Mouse (Mus musculus): ENCODE data around the gene Nfatc3. TPM values are rescaled to one million over a fixed set of nuclear protein-coding genes. Genes with fewer than 3 reads are reported as not detected.

Gene Nfatc3
- polyA plus RNA-seq, 1 experiment from 2014 or later = 4.2 TPM

DNA sequence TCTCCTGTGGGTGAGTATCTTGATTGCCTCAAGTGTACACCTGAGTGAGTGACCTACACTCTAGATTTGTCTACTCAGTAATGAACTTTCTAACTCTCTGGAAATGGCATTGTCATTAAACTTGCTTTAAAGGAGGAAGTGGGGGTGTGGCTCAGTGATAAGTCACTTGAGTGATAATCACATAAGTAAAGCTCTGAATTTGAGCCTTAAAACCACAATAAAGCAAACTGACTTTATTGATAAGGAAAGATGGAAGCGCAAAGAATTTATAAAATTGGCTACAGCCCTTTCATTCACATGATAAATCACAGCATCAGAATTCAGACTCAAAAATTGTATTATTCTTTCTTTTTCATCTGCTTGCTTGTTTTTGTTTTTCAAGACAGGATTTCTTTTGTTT is 98.8 kb downstream of the Nfatc3 start:
- H3K4me2 ChIP-seq = no peak overlapping the region
- no peaks in the 10 kb centered on the region for H3K27me3 ChIP-seq
- H3K9me3 ChIP-seq = no peaks in the 10 kb centered on the region
- H3K9ac ChIP-seq = no peak overlapping the region
- no peak overlapping the region for H3K27ac ChIP-seq (replicated peaks)
- peaks cover 76% of the 10 kb centered on the region for H3K36me3 ChIP-seq
- WGBS = 98% methylated on average over 1 of the region's 1 CpGs
- H3K4me3 ChIP-seq = no peak overlapping the region
- H3K4me1 ChIP-seq (replicated peaks) = no peaks in the 10 kb centered on the region
- ATAC-seq (ENCODE audit: low read depth) = no peak

DNA sequence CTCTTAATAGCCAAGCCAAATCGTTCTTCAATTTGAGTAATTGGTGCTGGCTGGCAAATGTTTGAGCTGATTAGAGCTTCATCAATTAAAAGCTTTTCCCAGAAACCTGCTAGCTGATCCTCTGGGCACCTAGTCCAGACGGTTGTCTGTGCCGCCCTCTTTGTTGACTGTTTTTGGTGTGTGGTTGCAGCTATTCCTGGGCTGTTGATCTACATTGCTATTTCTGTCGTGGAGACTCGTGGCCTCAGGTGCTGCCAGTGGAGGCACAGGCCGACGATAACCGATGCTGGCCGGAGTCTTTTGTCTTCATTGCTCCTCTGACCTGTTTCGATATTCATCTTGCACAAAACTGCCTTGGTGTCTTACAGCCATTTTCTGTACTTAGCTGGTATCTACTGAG is 99.7 kb downstream of the Nfatc3 start:
- 91% methylated on average over 10 of the region's 10 CpGs for WGBS
- H3K36me3 ChIP-seq = peaks cover 86% of the 10 kb centered on the region

DNA sequence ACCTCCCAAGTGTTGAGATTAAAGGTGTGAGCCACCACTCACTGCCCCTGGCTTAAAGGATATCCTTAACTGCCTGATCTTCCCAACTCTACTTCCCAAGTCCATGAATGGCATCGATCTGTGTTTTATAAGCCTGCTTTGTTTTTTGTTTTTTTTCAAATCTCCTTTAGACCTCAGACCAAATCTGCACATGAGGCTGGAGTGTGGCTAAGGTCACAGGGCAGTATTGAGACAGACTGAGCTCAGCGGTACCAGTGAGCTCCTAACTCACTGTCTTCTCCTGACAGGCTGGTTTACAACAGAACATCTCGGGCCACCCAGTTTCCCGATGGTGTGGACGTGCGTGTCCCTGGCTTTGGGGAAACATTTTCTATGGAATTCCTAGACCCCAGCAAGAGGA is 101.2 kb downstream of the Nfatc3 start:
- Histone ChIP-seq H3K9ac (no peak overlapping the region), H3K27me3 (no peaks in the 10 kb centered on the region), H3K36me3 (peaks cover 89% of the 10 kb centered on the region), H3K4me1 (replicated peaks) (no peaks in the 10 kb centered on the region), H3K9me3 (no peaks in the 10 kb centered on the region), H3K4me3 (no peak overlapping the region), H3K27ac (replicated peaks) (no peak overlapping the region), H3K4me2 (no peak overlapping the region)
- 89% methylated on average over 6 of the region's 6 CpGs for WGBS
- no peak for ATAC-seq (ENCODE audit: low read depth)

More for the DNA sequence above, 99.7 kb downstream of the Nfatc3 start:
- Histone ChIP-seq H3K27me3 (no peaks in the 10 kb centered on the region), H3K4me1 (replicated peaks) (no peaks in the 10 kb centered on the region), H3K9ac (no peak overlapping the region), H3K4me3 (no peak overlapping the region), H3K4me2 (no peak overlapping the region), H3K9me3 (no peaks in the 10 kb centered on the region), H3K27ac (replicated peaks) (no peak overlapping the region)
- no peak for ATAC-seq (ENCODE audit: low read depth)

DNA sequence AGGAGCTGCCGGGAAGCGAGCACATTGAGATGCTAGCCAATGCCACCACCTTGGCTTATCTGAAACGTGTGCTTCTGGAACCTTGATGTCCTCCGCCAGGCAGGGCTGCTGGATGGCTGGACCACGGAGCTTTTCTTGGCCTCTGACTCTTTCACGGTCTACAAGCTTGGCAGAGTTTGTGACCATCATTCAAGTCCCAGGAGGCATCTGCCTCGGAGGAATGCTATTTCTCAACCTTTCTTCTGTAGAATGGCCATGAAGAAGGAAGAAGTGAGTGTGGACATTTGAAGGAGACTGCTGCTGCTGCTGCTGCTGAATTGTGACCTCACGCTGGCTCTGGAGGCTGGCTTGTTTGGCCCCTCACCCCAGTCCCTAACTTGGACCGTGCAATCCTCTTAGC is 104.6 kb downstream of the Nfatc3 start:
- H3K36me3 ChIP-seq = peaks cover 62% of the 10 kb centered on the region
- WGBS = 94% methylated on average over 9 of the region's 9 CpGs

DNA sequence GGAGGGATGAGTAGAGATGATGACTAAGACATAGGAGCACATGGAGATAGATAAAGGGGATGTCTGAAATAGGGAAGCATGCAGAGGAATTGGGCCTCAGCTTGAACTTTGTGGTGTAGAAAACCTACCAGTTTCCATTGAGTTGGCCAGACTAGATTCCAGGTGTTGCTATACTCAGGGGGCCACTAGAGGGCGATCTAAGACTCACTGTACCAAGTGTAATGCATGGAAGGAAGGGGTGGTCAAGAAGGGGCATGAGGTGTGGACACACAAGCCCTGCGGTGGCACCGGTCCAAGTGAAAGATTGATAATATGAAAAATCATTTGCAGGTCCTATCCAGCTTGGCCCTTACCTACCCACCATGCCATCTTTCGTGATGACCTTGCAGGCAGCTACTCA is 106.8 kb downstream of the Nfatc3 start:
- H3K4me1 ChIP-seq (replicated peaks) = peaks cover 19% of the 10 kb centered on the region
- H3K9me3 ChIP-seq = no peaks in the 10 kb centered on the region
- 54% methylated on average over 4 of the region's 4 CpGs for WGBS
- H3K27me3 ChIP-seq = no peaks in the 10 kb centered on the region
- no peak for ATAC-seq (ENCODE audit: low read depth)
- no peak overlapping the region for H3K9ac ChIP-seq
- H3K36me3 ChIP-seq = peaks cover 43% of the 10 kb centered on the region
- H3K27ac ChIP-seq (replicated peaks) = no peak overlapping the region
- no peak overlapping the region for H3K4me2 ChIP-seq
- H3K4me3 ChIP-seq = no peak overlapping the region

More for the DNA sequence above, 104.6 kb downstream of the Nfatc3 start:
- Histone ChIP-seq H3K27ac (replicated peaks) (no peak overlapping the region), H3K9me3 (no peaks in the 10 kb centered on the region), H3K9ac (no peak overlapping the region), H3K27me3 (no peaks in the 10 kb centered on the region), H3K4me3 (no peak overlapping the region), H3K4me1 (replicated peaks) (peaks cover 8% of the 10 kb centered on the region), H3K4me2 (no peak overlapping the region)
- no peak for ATAC-seq (ENCODE audit: low read depth)

DNA sequence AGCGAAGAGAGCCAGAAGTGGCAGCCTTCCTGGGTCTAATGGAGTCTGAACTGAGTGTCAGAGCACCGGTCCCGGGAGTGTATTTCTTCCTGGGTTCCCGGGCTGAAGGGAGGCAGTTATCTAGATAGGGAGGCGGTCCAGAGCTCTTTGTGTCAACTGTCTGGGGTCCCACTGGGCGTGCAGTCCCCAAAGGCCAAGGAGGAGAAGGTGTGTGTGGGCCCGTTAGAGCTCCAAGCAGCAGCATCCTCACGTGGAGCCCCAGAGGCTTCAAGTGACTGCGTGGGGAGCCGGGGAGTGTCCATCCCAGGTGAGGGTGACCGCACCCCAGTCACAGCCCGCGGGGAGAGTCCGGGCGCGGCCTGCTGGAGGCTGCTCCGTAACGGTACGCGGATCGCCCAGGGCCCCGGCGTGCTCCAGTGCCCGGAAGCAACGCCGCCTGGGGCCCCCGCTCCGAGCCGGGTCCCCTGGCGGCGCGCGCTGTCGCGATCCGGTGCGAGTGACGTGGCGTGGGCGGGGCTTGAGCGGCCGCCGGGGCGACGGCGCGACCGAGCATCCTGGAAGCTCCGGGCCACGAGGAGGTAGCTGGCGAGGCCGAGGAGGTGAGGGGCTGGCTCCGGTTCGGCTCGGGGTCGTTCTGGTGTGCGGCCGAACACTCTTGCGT is 109.8 kb downstream of the Nfatc3 start, which contains the start of gene Slc7a6:
Slc7a6 (plus strand) TSS at position 502 of the 661 bp plus-strand sequence.
- Histone ChIP-seq H3K27ac (replicated peaks) (peak within 1 kb of the TSS; percentile 96), H3K9ac (peak within 1 kb of the TSS; percentile 89), H3K27me3 (no peaks in the 10 kb centered on the region), H3K4me2 (peak within 1 kb of the TSS; percentile 81), H3K4me3 (peak within 1 kb of the TSS; percentile 68), H3K36me3 (peaks cover 13% of the 10 kb centered on the region), H3K4me1 (replicated peaks) (peaks cover 21% of the 10 kb centered on the region), H3K9me3 (no peaks in the 10 kb centered on the region)
- WGBS = under 1% methylated on average over 59 of the region's 59 CpGs
- ATAC-seq (ENCODE audit: low read depth) = peak; percentile 92

DNA sequence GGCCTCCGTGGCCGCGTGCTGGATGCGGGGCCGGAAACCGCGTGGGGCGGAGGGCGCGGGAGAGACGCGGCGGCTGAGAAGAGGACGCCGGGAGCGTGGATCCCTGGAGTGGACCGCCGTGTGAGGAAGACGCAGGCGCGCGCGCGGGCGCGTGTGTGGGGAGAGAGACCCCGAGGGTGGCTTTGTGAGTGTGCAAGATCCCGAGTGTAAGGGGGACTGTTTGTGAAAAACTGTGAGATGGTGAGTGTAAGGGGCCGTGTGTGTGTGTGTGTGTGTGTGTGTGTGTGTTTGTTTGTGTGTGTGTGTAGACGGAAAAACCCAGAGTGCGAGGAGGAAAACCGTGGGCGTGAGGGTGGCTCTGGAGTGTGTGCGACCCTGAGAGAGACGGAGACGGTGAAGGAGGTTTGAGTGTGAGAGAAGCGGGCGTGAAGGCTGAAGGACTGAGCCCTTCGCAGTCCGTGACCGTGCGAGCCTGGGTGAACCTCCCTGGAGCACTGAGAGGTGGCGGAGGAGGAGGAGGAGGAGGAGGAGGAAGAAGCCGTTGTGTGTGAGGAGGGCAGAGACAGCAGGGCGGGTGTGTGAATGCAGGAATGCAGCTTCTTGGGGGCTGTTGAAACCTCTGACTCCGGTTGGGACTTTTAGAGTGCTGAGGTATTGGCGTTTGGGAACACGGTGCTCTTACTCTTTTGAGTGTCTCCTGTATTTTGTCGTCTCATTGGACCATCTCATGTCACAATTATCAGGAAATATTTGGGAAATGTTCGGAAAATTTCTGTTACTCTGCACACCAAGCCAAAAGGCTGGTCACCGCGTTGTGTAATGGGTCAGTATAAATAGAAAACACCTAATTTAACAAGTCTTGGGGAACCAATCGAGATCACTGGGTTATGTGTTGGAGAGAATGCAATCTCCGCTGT is 110.6 kb downstream of the Nfatc3 start:
- Histone ChIP-seq H3K4me1 (replicated peaks) (peaks cover 21% of the 10 kb centered on the region), H3K36me3 (peaks cover 5% of the 10 kb centered on the region), H3K4me3 (peak overlapping the region; percentile 68), H3K4me2 (peak overlapping the region; percentile 81), H3K9ac (peak overlapping the region; percentile 89), H3K9me3 (no peaks in the 10 kb centered on the region), H3K27me3 (no peaks in the 10 kb centered on the region), H3K27ac (replicated peaks) (peak overlapping the region; percentile 96)
- peak; percentile 84 for ATAC-seq (ENCODE audit: low read depth)
- WGBS = 1% methylated on average over 54 of the region's 54 CpGs

DNA sequence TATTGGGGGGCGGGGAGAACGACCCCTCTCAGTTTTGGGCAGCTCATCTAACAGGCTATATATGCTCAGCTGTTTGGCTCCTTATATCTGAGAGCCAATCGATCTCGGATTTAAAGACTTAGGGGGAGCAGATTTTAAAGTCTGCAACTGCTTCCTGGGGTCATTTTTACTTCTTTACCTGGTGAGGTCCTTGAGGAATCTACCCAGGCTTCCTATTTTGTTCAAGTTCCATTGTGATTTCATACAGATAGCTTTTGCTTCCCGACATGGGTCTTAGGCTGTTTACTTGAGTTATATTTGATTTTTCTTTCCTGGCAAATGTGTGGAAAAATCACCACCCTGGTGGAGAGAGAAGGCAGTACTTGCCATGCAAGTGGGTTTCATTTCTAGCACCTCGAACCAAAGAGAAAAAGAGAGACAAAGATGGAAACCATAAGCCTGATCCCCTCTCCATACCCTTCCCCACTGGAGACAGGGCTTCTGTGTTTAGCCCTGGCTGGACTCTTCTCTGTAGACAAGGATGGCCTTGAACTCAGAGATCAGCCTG is 111.4 kb downstream of the Nfatc3 start:
- Histone ChIP-seq H3K4me2 (peak overlapping the region; percentile 81), H3K4me1 (replicated peaks) (peaks cover 21% of the 10 kb centered on the region), H3K9ac (peak overlapping the region; percentile 89), H3K27ac (replicated peaks) (peak overlapping the region; percentile 96), H3K36me3 (no peaks in the 10 kb centered on the region), H3K9me3 (no peaks in the 10 kb centered on the region), H3K4me3 (peak overlapping the region; percentile 68), H3K27me3 (no peaks in the 10 kb centered on the region)
- no peak for ATAC-seq (ENCODE audit: low read depth)
- WGBS = 39% methylated on average over 6 of the region's 6 CpGs

DNA sequence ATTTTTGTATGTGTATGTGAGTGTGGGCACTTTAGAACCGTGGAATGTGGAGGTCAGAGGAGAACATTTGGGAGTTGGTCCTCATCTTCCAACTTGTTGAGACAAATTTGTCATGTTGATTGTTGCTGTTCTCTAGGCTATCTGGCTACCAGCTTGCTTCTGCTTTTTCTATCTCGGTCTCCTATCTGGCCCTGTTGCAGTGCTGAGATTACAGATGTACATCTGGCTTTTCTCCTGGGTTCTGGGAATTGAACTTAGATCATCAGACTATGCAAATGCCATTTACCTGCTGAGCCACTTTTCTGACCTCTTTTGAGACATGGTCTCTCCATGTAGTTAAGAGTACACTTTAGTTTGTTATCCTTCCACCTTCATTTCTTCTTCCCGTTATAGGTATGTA is 114.9 kb downstream of the Nfatc3 start:
- no peak for ATAC-seq (ENCODE audit: low read depth)
- 96% methylated on average over 3 of the region's 3 CpGs for WGBS
- H3K4me1 ChIP-seq (replicated peaks) = peaks cover 25% of the 10 kb centered on the region
- H3K9ac ChIP-seq = no peak overlapping the region
- no peaks in the 10 kb centered on the region for H3K36me3 ChIP-seq
- no peak overlapping the region for H3K4me3 ChIP-seq
- H3K27me3 ChIP-seq = no peaks in the 10 kb centered on the region
- no peaks in the 10 kb centered on the region for H3K9me3 ChIP-seq
- H3K27ac ChIP-seq (replicated peaks) = no peak overlapping the region
- H3K4me2 ChIP-seq = no peak overlapping the region

DNA sequence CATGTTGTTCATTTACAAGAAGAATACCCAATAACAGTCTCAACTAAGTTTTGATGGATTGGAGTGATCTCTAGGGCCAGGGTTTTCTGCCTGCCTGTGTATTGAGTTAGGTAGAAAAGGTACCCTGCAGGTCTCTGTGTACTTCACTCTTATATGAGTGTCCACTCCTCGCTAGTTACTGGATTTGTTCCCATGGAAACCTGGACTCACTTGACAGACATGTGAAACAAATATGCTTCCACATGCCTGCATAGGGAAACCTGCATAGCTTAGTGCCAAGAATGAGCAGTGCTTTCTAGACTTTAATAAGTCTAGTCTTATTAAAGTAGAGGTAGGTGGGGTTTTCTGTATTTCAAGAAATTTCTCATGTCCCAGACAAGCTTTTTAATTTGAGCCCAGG is 118.3 kb downstream of the Nfatc3 start:
- Histone ChIP-seq H3K36me3 (peaks cover 6% of the 10 kb centered on the region; the same call in 1 of the 2 replicates), H3K4me1 (replicated peaks) (peaks cover 15% of the 10 kb centered on the region), H3K27me3 (no peaks in the 10 kb centered on the region), H3K4me2 (no peak overlapping the region), H3K27ac (replicated peaks) (no peak overlapping the region), H3K9ac (no peak overlapping the region), H3K9me3 (no peaks in the 10 kb centered on the region), H3K4me3 (no peak overlapping the region)
- no peak for ATAC-seq (ENCODE audit: low read depth)
- 30% methylated on average over 1 of the region's 1 CpGs for WGBS

DNA sequence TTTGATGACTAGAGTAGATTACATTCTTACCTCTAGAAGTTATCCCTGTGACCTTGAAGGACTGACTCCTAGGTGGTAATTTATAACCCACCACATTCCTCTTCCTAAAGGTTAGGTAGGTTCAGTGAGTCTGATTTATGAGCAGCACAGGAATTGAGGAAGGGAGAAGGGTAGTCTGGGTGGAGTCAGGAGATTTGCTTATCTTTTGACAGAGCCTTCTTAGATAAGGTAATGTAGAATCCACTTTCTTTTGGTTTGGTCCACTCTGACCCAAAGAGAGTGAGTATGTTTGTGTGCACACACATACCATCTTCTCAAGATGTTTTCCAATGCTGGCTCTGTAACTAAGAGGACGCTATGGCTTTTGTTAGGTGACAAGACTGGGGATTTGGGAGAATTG is 119.0 kb downstream of the Nfatc3 start:
- no peak overlapping the region for H3K27ac ChIP-seq (replicated peaks)
- H3K9ac ChIP-seq = no peak overlapping the region
- H3K27me3 ChIP-seq = no peaks in the 10 kb centered on the region
- WGBS = 85% methylated on average over 1 of the region's 1 CpGs
- no peaks in the 10 kb centered on the region for H3K9me3 ChIP-seq
- no peak overlapping the region for H3K4me3 ChIP-seq
- H3K4me1 ChIP-seq (replicated peaks) = peaks cover 15% of the 10 kb centered on the region
- H3K4me2 ChIP-seq = no peak overlapping the region
- ATAC-seq (ENCODE audit: low read depth) = no peak
- peaks cover 12% of the 10 kb centered on the region; the same call in 1 of the 2 replicates for H3K36me3 ChIP-seq

DNA sequence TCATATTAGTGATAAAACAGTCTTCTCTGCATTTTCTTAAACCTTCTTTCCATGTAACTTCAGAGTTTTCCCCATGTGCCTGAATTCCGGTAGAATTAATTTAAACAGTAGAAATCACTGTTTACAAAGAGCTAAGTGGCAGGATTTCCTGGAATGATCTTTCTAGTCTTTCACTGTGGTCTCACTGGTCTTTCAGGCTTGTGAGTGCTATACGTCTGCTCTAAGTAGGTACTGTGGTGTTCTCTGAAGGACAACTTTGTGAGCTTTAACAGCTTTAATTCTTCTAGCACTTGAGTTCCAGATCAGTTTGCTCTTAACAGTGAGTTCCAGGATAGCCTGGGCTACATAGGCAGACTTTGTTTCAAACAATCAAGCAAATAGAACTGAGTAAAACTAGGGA is 119.8 kb downstream of the Nfatc3 start:
- no peak for ATAC-seq (ENCODE audit: low read depth)
- H3K4me1 ChIP-seq (replicated peaks) = peaks cover 15% of the 10 kb centered on the region
- H3K9me3 ChIP-seq = no peaks in the 10 kb centered on the region
- H3K36me3 ChIP-seq = peaks cover 20% of the 10 kb centered on the region; the same call in 1 of the 2 replicates
- no peak overlapping the region for H3K9ac ChIP-seq
- 83% methylated on average over 2 of the region's 2 CpGs for WGBS
- no peak overlapping the region for H3K4me2 ChIP-seq
- no peaks in the 10 kb centered on the region for H3K27me3 ChIP-seq
- H3K4me3 ChIP-seq = no peak overlapping the region
- no peak overlapping the region for H3K27ac ChIP-seq (replicated peaks)

All from neural tube, embryonic 13.5 days (tissue).